Mouse (Mus musculus): ENCODE data around the gene Gm3317. TPM values are rescaled to one million over a fixed set of nuclear protein-coding genes. Genes with fewer than 3 reads are reported as not detected.
"Not testable (repeated sequence)": the region's sequence is repeated elsewhere in the genome, so short reads cannot be mapped to it uniquely, and the experiment has no call there.

The Gm3317 gene
- not detected in 2 replicates for polyA plus RNA-seq (2014; fragmentation: Nextera tagmentation; extraction: Ambion mirVana)

DNA sequence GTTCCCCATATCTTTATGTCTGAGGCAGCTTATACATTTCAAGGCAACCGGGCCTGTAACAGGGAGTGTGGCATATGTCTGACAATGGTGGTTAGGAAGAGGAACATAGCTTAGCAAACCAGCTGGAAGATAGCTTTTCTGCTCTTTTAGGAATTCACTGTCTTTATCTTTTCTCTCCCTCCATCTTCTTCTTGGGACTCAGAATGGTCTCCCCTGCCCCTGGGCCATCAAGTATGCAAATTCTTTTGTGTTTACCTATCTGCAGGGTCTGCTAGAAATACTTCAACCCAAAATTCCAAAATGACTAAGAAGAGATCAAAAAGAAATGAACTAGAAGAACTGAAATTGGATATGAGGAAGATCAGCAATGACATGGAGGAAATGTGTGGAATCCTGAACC is at the start of gene Gm3317:
Gene Gm3317 (plus strand): TSS at position 301 of the 400 bp plus-strand sequence.
- not testable (repeated sequence) for H3K4me3 ChIP-seq (ENCODE audit: low read depth, low read length); H3K27ac ChIP-seq (replicated peaks; ENCODE audit: low read depth, low read length); H3K9me3 ChIP-seq (ENCODE audit: control insufficient read depth, low read length); ATAC-seq (ENCODE audit: insufficient number of reproducible peaks, low FRiP score, low TSS enrichment, low read depth); H3K9ac ChIP-seq (ENCODE audit: low read length); H3K27me3 ChIP-seq (ENCODE audit: control insufficient read depth, insufficient read depth, low read length); H3K4me2 ChIP-seq (ENCODE audit: low read depth, severe bottlenecking); H3K36me3 ChIP-seq (ENCODE audit: control insufficient read depth, insufficient read depth, low read length); H3K4me1 ChIP-seq (ENCODE audit: control insufficient read depth, insufficient read depth, low read length); DNase-seq (ENCODE audit: low spot score)
- no CpG with 5 or more reads among the region's 1 CpGs for WGBS

- WGBS = 86% methylated on average over 2 of the region's 2 CpGs
Observed at GRCm38 (mm10) chr14:5131219-5131618, 33.1 kb upstream of the Gm3317 start, which contains the start of gene Gm8279. Gm8279 (plus strand) TSS chr14:5131519.

GRCm38 (mm10) chr14:5185493-5185892 is 21.2 kb downstream of the Gm3317 start, which contains the start of gene Gm8271:
Gm8271 (plus strand) TSS chr14:5185793.
- not testable (repeated sequence) for H3K27me3 ChIP-seq (ENCODE audit: control insufficient read depth, insufficient read depth, low read length); ATAC-seq (ENCODE audit: insufficient number of reproducible peaks, low FRiP score, low TSS enrichment, low read depth); DNase-seq (ENCODE audit: low spot score); H3K36me3 ChIP-seq (ENCODE audit: control insufficient read depth, insufficient read depth, low read length); H3K4me3 ChIP-seq (ENCODE audit: low read depth, low read length); H3K4me2 ChIP-seq (ENCODE audit: low read depth, severe bottlenecking); H3K27ac ChIP-seq (replicated peaks; ENCODE audit: low read depth, low read length); H3K4me1 ChIP-seq (ENCODE audit: control insufficient read depth, insufficient read depth, low read length); H3K9me3 ChIP-seq (ENCODE audit: control insufficient read depth, low read length); H3K9ac ChIP-seq (ENCODE audit: low read length)
- WGBS = no CpG with 5 or more reads among the region's 3 CpGs

More at GRCm38 (mm10) chr14:5131219-5131618, 33.1 kb upstream of the Gm3317 start, which contains the start of gene Gm8279:
- H3K9ac ChIP-seq (ENCODE audit: low read length); H3K27ac ChIP-seq (replicated peaks; ENCODE audit: low read depth, low read length); H3K9me3 ChIP-seq (ENCODE audit: control insufficient read depth, low read length); H3K4me3 ChIP-seq (ENCODE audit: low read depth, low read length); DNase-seq (ENCODE audit: low spot score); H3K36me3 ChIP-seq (ENCODE audit: control insufficient read depth, insufficient read depth, low read length); ATAC-seq (ENCODE audit: insufficient number of reproducible peaks, low FRiP score, low TSS enrichment, low read depth); H3K4me2 ChIP-seq (ENCODE audit: low read depth, severe bottlenecking); H3K27me3 ChIP-seq (ENCODE audit: control insufficient read depth, insufficient read depth, low read length); H3K4me1 ChIP-seq (ENCODE audit: control insufficient read depth, insufficient read depth, low read length): not testable (repeated sequence)

Other genes starting within 250 kb of the Gm3317 start
- not detected in 2 replicates for gene Gm8297, start 180.6 kb upstream of the Gm3317 start, polyA plus RNA-seq (2014; fragmentation: Nextera tagmentation; extraction: Ambion mirVana)
- gene Gm3298, start 148.6 kb upstream of the Gm3317 start, polyA plus RNA-seq (2014; fragmentation: Nextera tagmentation; extraction: Ambion mirVana) = not detected in 2 replicates
- not detected in 2 replicates for gene 4930555G01Rik, start 113.9 kb upstream of the Gm3317 start, polyA plus RNA-seq (2014; fragmentation: Nextera tagmentation; extraction: Ambion mirVana)
- 1.9 and 2.2 TPM in 2 replicates for gene Gm8281, start 93.5 kb upstream of the Gm3317 start, polyA plus RNA-seq (2014; fragmentation: Nextera tagmentation; extraction: Ambion mirVana)
- gene Gm8279, start 33.0 kb upstream of the Gm3317 start, polyA plus RNA-seq (2014; fragmentation: Nextera tagmentation; extraction: Ambion mirVana) = not detected in 2 replicates
- gene Gm8271, start 21.3 kb downstream of the Gm3317 start, polyA plus RNA-seq (2014; fragmentation: Nextera tagmentation; extraction: Ambion mirVana) = not detected in 2 replicates
- not detected in 2 replicates for gene Gm3526, start 96.0 kb downstream of the Gm3317 start, polyA plus RNA-seq (2014; fragmentation: Nextera tagmentation; extraction: Ambion mirVana)
- not detected in 2 replicates for gene Gm3542, start 170.4 kb downstream of the Gm3317 start, polyA plus RNA-seq (2014; fragmentation: Nextera tagmentation; extraction: Ambion mirVana)
- not detected in 2 replicates for gene Gm3500, start 224.5 kb downstream of the Gm3317 start, polyA plus RNA-seq (2014; fragmentation: Nextera tagmentation; extraction: Ambion mirVana)